Mouse (Mus musculus) liver, adult 10 weeks (tissue): ENCODE results near the gene Chst1. TPM values are rescaled to one million over a fixed set of nuclear protein-coding genes. Genes with fewer than 3 reads are reported as not detected.

ENCODE experiments used
- polyA plus RNA-seq: library from polyadenylated mRNA; stranded (reverse); fragments of 350-450 nt; fragmentation: Illumina TruSeq; extraction: RNeasy Lipid Tissue Mini Kit (QIAGEN cat#74804); gene quantifications from one replicate; pipeline ENCODE4 v1.2.3, GENCODE M21; 2014; ENCODE audit warnings: low read depth, low replicate concordance

The Chst1 gene
- not detected for polyA plus RNA-seq

DNA sequence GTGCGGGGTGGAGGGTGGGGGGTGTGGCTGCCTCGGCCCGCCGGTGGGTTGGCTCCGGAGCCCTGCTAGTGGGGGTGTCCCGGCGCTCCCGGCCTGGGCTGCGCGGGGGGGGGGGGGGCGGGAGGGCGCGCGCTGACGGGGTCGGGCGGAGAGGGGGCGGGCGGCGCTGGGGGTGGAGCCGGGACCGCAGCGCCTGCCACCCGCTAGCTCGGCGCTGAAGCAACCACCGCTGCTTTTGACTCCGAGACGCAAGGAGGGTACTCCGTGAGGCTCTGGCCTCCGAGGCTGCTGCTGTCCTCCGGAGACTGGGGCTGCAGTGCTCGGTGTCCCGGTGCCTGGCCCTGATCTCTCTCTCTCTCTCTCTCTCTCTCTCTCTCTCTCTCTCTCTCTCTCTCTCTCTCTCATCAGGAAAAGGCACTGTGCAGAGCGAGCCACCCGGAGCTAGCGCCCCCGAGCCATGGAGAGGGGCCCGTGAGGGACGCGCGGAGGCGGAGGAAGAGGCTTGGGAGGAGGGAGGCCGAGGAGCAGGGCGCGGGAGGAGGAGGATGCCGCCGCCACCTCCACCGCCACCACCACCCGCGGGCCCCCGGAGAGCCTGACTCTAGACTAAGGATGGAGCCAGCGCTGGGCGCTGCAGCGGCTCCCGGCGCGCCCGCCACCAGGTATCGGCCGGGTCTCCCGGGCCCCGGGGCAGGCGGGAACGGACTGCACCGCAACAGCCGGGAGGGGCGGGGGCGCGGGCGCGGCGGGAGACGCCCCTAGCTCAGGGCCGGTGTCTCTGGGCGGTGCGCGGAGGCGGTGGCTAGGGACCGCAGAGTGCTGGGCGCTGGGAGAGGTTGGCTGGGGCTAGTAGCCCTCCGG, at the start of gene Chst1:
Chst1 (plus strand) TSS at position 221 of the 861 bp plus-strand sequence.

Other genes starting within 250 kb of the Chst1 start
- gene Pex16, start 225.0 kb upstream of the Chst1 start, polyA plus RNA-seq: 5.4 TPM
- not detected for gene Large2, start 224.8 kb upstream of the Chst1 start, polyA plus RNA-seq
- 0.64 TPM for gene 1700029I15Rik, start 217.2 kb upstream of the Chst1 start, polyA plus RNA-seq
- 0.13 TPM for gene Mapk8ip1, start 198.4 kb upstream of the Chst1 start, polyA plus RNA-seq
- gene Cry2, start 165.7 kb upstream of the Chst1 start, polyA plus RNA-seq: 7.0 TPM
- 2.9 TPM for gene Slc35c1, start 139.2 kb upstream of the Chst1 start, polyA plus RNA-seq